Mouse (Mus musculus) 3134 (cell line): ENCODE measurements around the gene Afap1l2.

Experiments
- DNase-seq: peaks from one replicate; pipeline ENCODE4 v3.0.0-alpha.2; 2011; ENCODE audit warnings: low spot score; ENCODE audit not compliant: insufficient read length; ENCODE audit errors: extremely low read depth

Afap1l2 gene

DNA sequence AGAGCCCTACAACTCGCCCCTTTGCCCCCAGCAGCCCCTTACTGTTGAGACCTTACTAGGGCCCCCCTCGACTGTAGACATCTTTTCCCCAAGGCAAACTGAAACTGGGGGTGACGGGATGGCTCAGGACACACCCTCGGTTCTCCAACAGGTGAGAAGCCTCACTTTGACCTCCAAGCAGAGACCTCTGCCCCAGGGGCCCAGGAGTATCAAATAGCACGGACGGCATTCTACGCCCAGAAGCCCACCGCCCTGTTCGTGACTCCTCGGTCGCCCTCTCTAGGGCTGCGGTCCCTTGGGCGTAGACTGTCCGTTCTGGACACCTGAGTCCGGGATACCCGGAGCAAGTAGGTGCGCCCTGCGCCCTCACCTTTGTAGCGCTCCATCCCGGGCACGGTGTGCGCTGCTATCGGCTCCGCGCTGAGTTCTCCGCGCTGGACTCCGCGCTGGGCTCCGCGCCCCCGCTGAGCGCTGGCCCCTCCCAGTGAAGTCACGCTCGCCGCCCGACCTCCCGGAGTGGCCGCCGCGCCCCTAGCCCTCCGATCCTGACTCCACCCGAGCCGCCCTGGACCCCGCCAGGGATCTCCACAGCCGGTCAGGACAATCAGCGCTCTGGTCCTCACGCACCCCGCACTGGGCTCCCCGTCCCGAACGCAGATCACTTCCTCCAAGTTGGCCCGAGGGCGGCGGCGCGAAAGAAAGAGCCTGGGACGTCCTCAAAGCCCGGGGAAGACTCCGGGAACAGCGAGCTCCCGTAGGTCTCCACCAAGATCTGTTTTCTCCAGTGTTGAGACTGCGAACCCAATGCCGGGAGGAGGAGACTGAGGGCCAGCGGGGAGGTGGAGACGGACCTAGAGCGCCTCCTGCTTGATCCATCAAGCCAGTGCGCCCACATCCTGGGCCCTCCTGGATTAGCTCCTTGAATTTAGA is at the start of gene Afap1l2:
Afap1l2 (minus strand) TSS at position 448 of the 930 bp plus-strand sequence.
- peak; percentile 80 for DNase-seq

DNA sequence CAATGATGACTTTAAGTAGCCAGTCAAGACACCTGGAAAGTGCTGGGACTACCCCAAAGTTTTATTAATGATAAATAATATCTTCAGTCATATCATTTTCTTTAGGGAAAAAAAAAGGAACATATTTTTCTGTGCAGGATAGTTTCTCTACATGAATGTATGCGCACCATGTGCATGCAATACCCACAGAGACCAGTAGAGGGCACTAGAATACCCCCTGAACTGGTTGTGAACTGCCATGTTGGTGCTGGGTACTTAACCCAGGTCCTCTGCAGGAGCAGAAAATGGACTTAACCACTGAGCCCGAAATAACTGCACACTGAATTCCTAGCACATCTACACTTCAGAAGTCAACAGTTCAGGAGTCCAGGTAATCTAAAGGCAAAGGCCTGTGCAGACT is 49.5 kb upstream of the Afap1l2 start:
- no peak for DNase-seq

DNA sequence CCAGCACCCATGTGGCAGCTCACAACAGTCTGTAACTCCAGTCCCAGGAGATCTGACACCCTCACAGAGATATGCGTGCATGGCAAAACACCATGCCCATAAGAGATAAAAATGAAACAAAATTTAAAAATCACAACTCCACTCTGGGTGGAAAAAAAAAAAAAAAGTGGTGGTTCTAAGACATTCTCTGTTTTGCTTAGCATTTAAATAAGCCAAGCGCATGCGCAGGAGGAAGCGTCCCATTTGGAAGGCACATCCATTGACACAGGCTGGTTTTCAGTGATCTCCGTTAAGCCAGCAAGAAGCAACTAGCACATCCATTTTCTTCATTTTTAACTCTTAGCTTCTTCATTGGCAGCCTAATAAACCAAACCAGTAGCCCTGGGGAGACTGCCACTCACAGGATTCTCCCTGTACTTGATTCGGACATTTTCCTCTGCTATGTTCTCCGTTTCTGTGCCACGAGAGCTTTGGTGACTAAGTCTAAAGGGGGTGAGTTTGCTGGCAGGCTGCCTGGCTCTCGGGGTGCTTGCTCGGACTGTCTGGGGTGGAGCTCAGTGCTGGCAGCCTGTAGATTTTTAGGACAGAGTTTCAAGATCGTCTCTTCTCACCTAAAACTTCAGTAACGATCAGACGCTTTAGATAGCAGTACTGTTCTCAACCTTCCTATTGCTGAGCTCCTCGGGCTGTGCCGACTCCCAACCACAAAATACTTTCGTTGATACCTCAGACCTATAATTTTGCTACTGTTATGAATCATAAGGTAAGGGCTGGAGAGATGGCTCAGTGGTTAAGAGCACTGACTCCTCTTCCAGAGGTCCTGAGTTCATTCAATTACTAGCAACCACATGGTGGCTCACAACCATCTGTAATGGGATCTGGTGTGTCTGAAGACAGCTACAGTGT is 47.4 kb upstream of the Afap1l2 start:
- peak; percentile 78 for DNase-seq

DNA sequence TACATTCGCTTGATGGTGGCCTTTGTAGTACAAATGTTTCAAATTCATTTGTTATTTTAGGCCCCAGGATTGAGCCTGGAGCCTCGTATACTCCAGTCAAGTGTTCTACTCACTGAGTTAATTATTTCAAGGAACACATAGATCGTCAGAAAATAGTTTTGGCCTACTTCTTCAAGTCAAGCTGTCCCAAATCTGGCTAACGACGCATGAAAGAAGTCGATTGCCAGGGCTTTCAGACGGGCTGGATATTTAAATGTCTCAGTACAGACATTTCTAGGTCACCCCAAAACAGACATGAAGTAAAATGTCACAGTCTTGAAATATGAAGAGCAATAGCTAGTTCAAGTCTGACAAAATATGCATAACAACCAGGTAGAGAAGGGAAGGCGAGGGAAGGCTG is 44.9 kb upstream of the Afap1l2 start:
- DNase-seq, result no peak

DNA sequence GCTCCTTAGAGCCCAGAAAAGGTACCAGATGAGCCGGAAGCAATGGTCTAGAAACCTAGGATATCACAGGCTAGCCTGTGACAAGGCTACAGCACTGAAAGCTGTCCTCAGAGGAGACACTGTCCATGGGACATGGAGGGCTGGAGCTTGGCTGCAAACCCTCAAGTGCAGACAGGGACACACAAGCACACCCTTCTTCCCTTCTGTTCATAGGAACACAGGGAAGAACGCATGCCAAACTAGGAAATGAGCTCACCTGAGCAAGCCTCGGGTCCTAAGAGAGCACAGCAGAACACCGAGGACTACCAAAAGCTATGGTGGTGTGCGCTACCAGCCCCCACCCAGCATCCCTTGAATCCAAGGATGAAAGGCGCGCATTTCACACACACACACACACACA is 44.0 kb upstream of the Afap1l2 start:
- no peak for DNase-seq

DNA sequence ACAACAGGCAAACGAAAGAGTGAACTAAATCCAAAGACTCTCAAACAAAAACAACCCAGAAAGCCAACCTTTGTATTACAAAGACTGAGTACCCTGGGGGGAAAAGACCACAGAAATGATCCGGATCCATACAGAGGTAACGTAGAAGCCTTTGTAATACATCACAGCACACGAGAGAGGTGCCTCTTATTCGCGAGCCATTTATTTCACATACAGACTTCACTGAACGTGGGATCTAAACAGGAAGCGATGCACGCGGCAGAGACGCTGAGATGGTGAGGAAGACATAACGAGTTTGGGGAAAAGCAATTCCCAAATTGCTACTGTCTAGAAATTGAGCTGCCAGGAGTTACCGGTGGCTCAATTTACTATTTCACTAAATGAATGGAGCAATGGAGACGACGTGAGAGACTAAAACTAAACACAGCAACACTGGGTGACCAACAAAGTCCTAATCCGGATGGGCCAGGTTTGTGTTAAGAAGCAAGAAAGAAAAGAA is 41.6 kb upstream of the Afap1l2 start:
- DNase-seq, result no peak

DNA sequence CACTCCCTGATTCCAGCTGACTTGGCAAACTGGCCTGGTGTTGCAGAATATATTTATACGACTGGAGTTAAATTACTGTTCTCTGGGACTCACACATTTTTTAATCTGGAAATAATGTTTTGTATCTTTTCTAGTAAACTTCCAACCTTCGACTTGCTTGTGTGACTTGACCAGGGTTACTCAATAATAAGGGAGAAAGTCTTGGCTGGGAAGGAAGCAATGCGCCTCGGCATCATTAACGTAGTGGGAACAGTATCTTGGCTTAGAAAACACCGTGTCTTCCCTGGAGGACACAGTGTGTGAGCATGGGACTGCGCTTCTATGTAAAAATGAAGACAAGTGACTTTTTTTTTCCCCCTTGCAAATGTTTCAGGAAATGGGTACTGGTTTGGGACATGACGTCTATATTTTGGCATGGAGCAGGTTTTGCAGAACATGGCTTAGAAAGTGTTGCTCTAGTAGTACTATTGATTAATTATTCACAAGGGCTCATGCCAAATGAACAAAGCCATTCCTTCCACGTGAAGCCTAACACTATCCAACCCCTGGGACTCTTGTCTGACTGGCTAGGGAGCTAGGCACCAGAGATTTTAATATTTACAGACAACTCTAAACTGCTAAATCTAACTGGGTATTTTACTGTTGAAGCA is 39.8 kb upstream of the Afap1l2 start:
- DNase-seq, result no peak

DNA sequence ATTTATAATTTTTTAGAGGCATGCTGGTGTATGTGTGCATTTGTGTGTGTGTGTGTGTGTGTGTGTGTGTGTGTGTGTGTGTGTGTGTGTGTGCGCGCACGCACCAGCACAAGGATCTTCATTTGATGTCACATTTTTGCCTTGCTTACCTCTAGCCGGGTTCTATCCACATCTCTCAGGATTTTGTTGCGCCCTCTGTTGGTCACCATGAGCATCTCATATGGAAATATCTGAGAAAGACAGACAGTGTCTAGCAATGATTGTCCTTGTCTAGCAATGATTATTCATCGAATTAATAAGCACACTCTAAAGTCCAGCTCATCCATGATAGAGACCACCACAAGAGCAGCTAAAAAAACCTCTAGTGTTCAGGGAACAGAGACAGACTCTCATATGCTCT is 31.2 kb upstream of the Afap1l2 start:
- no peak for DNase-seq

DNA sequence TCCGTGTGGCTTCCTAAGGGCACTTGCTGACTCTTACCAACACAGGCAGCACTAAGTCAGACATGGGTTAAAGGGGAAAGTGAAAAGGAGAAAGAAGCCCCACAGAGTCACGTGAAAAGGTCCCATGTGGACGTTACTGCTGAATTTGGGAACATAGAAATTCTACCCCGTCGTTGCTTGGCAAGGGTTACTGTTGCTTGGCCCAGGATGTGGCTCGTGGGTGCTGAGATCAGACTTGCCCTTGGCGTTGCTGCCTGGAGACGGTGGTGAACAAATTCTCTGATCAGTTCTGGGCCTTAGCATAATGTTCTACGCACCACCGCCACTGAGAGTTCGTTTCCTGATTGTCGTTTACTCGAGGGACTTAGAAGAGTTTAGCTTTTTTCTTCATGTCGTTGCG is 28.8 kb upstream of the Afap1l2 start:
- DNase-seq, result no peak

DNA sequence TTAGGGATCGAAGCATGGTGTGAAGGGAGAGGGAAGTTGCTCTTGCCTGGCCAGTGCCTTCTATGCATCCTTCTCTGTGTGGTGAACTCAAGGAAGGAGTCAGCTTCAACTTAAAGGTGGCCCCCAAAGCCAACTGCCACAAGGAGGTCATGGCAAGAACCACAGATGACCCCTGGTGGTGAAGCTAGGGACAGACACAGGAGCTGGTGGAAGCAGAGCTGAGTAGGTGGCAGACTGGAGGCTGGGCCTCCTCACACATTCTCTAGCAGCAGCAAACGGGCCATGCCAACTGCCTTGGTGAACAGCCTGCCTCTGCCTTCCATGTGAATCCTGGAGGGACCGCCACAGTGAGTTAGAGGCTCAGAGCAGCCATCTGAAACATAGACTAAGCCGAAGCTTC is 23.6 kb upstream of the Afap1l2 start:
- DNase-seq, result peak; percentile 51

DNA sequence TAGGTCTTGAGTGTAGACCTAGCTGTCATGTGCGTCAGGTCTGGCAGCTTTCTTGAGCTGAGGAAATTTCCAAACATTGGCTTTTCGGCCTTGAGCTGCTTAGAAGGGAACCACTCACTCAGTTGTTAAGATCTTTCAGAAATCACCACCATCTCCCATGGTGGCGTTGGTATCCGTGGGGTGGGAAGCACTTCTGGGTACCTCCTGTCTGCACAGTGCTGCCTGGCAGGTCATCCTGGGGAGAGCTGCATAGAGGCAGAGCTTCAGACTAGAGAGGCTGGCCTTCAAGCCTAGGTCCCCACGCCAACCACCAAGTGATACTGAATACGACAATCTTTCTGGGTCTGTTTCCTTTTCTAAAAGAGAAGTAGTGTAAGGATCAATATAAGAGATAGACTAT is 21.4 kb upstream of the Afap1l2 start:
- no peak for DNase-seq

DNA sequence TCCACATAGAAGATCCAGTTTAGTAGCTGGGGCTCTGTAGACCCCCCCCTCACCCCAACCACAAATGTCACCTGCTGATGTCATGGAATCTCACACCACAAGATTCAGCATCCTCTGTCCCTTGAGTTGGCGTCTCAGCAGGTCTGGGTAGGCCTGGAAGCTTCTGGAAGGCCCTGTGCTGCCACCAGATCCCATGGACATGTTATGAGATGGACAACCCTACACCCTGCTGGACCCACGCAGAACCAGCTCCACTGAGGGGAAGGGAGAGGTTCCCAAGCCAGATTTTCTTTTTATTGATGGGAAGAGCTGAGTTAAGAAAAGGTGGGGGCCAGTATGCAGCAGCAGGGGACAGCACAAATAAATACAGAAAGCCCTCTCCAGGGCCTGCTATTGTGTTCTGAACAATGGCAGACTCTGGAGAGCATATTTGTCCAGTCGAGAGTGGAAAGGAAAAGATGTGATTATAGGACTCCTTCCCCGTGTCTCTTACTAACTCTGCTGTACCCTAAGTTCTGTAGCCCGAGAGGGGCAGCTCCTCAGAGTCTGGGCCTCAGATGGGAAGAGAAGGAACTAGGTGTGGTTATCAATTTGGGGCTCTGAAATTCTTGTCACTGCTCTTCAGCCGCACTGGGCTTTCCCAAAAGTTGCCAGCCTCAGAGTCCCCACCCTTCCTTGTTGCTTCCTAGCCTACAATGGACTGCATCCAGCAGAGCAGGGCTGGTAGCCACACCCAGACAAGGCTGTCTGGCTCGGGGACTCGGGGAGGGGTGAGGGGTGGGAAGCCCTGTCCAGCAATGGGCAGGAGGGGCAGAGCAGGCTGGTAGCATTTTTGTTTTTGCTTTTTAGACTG is 20.5 kb upstream of the Afap1l2 start:
- peak; percentile 60 for DNase-seq

DNA sequence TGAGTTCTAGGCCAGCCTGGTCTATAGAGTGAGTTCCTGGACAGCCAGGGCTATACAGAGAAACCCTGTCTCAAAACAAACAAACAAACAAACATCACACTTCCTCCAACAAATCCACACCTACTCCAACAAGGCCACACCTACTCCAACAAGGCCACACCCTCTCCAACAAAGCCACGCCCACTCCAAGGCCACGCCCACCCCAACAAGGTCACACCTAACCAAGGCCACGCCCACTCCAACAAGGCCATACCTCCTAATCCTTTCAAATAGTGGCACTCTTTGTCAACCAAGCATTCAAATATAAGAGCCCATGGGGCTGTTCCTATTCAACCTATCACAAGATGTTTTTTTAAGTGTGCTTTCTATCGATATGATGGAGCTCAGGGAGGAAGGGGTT is 18.5 kb upstream of the Afap1l2 start:
- DNase-seq, result no peak

DNA sequence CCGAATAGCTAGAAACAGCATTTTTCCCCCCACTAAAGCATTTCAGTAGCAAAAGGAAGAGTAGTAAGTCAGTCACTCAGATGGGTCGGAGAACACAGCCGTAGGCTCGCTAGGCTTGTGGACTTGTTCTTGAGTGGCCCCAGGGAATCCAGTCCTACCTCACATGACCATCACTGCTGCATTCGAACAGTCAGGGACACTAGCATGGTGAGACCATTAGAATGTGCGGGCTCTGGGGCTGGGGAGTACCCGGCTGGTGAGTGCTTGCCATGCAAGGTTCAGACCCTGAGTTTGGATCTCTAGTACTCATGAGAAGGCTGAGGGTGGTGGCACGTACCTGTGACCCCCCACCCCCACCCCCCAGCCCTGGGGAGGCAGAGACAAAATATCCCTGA is 9.8 kb upstream of the Afap1l2 start:
- no peak for DNase-seq

DNA sequence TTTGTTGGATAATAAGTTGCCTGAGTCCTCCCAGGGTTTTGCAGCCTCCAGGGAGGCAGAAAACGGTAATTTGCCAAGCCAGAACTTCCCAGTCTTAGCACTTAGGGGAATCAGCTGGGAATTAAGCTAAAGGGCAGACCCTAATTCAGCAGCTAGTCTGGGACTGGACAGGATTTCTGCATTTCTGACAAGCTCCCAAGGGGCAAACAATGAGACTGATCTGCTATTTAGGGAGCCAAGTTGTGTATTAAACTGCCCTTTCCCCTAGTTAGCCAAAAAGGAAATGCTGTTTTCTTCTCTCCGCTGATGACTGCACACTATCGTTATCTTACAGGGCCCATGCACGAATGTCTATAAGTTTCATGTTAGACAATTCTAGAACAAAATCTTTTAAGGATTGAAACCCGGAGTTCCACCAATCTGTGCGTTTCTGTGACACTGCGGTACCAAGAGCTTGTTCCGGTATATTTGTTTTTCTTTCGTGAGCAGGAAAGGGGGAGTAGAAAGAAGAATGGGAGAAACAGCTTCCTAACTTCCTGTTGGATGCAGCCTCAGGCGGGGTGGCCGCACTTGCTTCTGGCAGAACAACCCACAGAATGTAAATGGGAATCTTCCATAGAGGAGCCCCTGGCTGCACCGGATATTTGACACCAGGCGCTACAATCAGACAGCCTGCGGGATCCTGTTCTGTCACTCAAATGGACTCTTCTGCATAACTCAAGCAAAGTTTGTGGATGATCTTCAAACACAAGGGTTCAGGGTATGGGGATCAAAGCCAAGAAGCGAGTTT is 9.2 kb upstream of the Afap1l2 start:
- no peak for DNase-seq

DNA sequence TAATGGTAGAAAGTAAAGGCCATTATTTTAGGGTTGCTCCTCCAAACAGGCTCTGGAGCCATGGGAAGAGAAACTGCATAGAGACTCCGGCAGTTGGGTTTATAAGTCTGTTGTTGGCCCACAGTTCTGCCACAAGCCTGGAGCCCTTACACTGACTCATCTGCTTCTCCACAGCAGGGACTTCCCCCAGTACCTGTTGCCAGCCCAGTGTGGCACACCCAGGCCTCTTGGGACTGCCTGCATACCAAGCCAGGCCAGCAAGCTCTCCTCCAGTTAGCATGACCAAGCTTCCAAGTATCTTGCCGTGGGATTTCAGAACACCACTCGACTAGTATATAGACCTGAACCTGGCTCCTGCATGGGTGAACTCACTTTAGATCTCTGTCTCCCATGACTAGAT is 6.8 kb upstream of the Afap1l2 start:
- DNase-seq, result peak; percentile 88

DNA sequence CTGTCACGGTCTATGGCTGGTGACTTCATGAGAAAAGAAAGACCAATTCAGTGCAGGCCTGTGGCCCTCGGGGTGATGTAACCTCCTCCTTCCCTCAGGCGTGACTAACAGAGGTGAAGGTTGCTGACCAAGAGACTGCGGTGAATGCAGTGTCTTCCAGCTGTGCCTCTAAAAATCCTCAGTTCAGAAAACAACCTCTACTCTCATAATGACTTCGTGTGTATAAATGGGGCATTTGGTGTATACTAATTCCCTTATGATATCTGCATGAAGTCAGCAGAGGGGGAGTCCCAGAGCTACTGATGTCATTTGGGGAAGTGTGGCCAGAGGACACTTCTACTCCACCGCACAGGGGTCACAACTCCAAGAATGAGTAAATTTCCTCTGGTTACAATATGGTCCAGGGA is 5.2 kb upstream of the Afap1l2 start:
- peak; percentile 71 for DNase-seq

DNA sequence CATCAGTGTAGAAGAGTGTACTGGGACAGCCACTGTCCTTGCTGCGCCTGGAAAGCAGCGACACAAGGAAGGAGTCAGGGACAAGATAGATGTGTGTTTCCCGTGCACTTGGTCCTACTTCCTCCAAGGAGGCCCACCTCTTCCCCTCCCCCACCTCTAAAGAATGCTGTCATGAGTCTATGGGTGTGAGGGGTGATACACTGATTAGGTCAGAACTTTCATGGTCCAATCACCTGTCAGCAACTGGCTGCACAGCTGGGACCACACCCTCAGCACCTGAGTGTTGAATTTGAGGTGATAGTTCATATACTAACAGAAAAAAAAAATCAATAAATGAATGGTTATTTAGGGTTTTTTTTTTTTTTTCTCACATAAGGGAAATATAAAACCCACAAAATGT is 4.0 kb upstream of the Afap1l2 start:
- no peak for DNase-seq

DNA sequence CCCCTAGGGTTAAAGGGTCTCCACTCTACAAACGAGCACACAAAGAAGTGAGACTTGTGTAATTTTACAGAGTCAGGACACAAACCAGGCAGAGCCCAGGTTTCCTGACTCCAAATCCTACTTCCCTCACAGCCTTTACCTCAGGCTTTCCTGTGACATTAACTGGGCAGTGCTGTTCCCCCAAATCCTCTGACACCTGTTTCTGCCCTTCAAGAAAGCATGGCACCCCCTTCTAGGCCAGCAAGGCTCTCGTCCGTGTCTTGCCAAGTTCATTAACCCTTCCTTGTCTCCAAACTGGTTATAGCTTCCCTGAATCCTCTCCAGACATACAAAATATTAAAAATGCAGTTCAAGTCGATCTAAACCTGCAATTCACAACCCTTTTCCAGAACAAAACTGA is 2.0 kb upstream of the Afap1l2 start:
- no peak for DNase-seq
